Mouse (Mus musculus) liver (tissue): ENCODE measurements around the gene Atp2a1.
"Not testable (repeated sequence)": the region's sequence is repeated elsewhere in the genome, so short reads cannot be mapped to it uniquely, and the experiment has no call there.

ENCODE experiments used
- DNase-seq: peaks from one replicate; pipeline ENCODE4 v3.0.0-alpha.2; 2020; ENCODE audit warnings: mixed read lengths

The Atp2a1 gene

GRCm38 (mm10) chr7:126448481-126448880 is 14.4 kb downstream of the Atp2a1 start:
- no peak for DNase-seq

GRCm38 (mm10) chr7:126446217-126446616 is 16.7 kb downstream of the Atp2a1 start:
- no peak for DNase-seq

GRCm38 (mm10) chr7:126445104-126445815 is 17.6 kb downstream of the Atp2a1 start:
- no peak for DNase-seq

- DNase-seq = no peak
These were observed 18.4 kb downstream of the Atp2a1 start for GRCm38 (mm10) chr7:126444536-126444935.

- no peak for DNase-seq
These were observed 18.9 kb downstream of the Atp2a1 start for GRCm38 (mm10) chr7:126443997-126444396.

GRCm38 (mm10) chr7:126440134-126440533 is 22.8 kb downstream of the Atp2a1 start:
- no peak for DNase-seq

- DNase-seq = peak; percentile 68
These were observed 26.1 kb downstream of the Atp2a1 start for GRCm38 (mm10) chr7:126436851-126437250.

GRCm38 (mm10) chr7:126435801-126436200 is 27.1 kb downstream of the Atp2a1 start:
- no peak for DNase-seq

- no peak for DNase-seq
These were observed 28.2 kb downstream of the Atp2a1 start for GRCm38 (mm10) chr7:126434726-126435125.

- no peak for DNase-seq
These were observed 32.7 kb downstream of the Atp2a1 start for GRCm38 (mm10) chr7:126430167-126430566.

GRCm38 (mm10) chr7:126429503-126429898 is 33.4 kb downstream of the Atp2a1 start:
- DNase-seq = no peak

GRCm38 (mm10) chr7:126428631-126429502 is 34.0 kb downstream of the Atp2a1 start, which contains the start of gene Rabep2:
Gene Rabep2, plus strand, starts transcription at chr7:126428759.
- DNase-seq = peak; percentile 91

- DNase-seq = no peak
These were observed 34.8 kb downstream of the Atp2a1 start for GRCm38 (mm10) chr7:126428154-126428553.

- no peak for DNase-seq
These were observed 35.5 kb downstream of the Atp2a1 start for GRCm38 (mm10) chr7:126427323-126427860.

GRCm38 (mm10) chr7:126424161-126424560 is 38.7 kb downstream of the Atp2a1 start:
- DNase-seq = no peak

GRCm38 (mm10) chr7:126421756-126422155 is 41.2 kb downstream of the Atp2a1 start:
- no peak for DNase-seq

GRCm38 (mm10) chr7:126418496-126418895 is 44.4 kb downstream of the Atp2a1 start:
- DNase-seq = no peak

GRCm38 (mm10) chr7:126417606-126418005 is 45.3 kb downstream of the Atp2a1 start:
- DNase-seq = no peak

GRCm38 (mm10) chr7:126417045-126417444 is 45.9 kb downstream of the Atp2a1 start:
- DNase-seq = no peak

- no peak for DNase-seq
These were observed 46.3 kb downstream of the Atp2a1 start for GRCm38 (mm10) chr7:126416615-126417014.

- DNase-seq = no peak
These were observed 48.2 kb downstream of the Atp2a1 start, which contains the start of gene Cd19 for GRCm38 (mm10) chr7:126414725-126415124. Gene Cd19, minus strand, starts transcription at chr7:126414889.

- DNase-seq = no peak
These were observed 51.8 kb downstream of the Atp2a1 start for GRCm38 (mm10) chr7:126411061-126411460.

GRCm38 (mm10) chr7:126408686-126409085 is 54.2 kb downstream of the Atp2a1 start:
- no peak for DNase-seq

GRCm38 (mm10) chr7:126402518-126402917 is 60.4 kb downstream of the Atp2a1 start:
- not testable (repeated sequence) for DNase-seq
